Mouse (Mus musculus): Measurements from ENCODE around the gene Snx15. TPM values are rescaled to one million over a fixed set of nuclear protein-coding genes. Genes with fewer than 3 reads are reported as not detected.

Snx15 gene
- polyA plus RNA-seq, 1 experiment = 22.7 TPM

GRCm38 (mm10) chr19:6088841-6089240, 39.3 kb downstream of the Snx15 start:
- peaks cover 63% of the 10 kb centered on the region for H3K36me3 ChIP-seq (ENCODE audit: control insufficient read depth, insufficient read depth)

DNA sequence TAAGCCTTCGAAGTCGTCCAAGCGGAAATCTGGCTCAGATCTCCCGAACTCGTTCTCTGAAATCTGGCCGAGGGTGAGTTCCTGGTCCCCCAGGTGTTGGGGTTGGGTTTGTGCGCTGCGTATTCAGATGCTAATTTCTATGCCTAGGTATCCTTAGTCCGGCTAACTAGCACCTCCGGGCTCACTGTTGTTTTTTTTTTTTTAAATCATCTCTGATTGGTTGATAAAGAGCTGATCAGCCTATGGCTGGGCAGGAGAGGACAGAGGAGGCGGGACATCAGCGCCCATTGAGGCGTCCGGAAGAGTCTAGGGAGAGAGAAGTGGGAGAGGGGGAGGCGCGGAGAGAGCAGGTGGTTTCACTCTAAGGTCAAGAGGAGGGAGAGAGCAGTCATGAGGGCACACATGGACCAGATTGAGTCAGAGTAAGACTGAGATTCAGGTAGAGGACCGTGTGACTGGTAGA, 42.7 kb downstream of the Snx15 start:
- Histone ChIP-seq H3K4me3 (ENCODE audit: insufficient read depth, poor library complexity, severe bottlenecking) (peak overlapping the region; percentile 98), H3K27me3 (ENCODE audit: control insufficient read depth, insufficient read depth, insufficient read length) (no peaks in the 10 kb centered on the region), H3K79me3 (ENCODE audit: low read depth) (peaks cover 37% of the 10 kb centered on the region), H3K79me2 (ENCODE audit: control insufficient read depth, insufficient read depth) (peaks cover 77% of the 10 kb centered on the region), H3ac (ENCODE audit: control insufficient read depth, insufficient read length, low read depth) (peak overlapping the region; percentile 96), H3K36me3 (ENCODE audit: control insufficient read depth, insufficient read depth) (peaks cover 54% of the 10 kb centered on the region)
- no peak for TF ChIP-seq CTCF (IDR thresholded peaks at IDR 0.05; ENCODE audit: control insufficient read depth, insufficient read depth, insufficient read length)
- no peak for TF ChIP-seq USF1 (IDR thresholded peaks at IDR 0.05; ENCODE audit: low read depth)

More at GRCm38 (mm10) chr19:6088841-6089240, 39.3 kb downstream of the Snx15 start:
- no peak overlapping the region for H3K4me3 ChIP-seq (ENCODE audit: insufficient read depth, poor library complexity, severe bottlenecking)
- no peak overlapping the region for H3ac ChIP-seq (ENCODE audit: control insufficient read depth, insufficient read length, low read depth)
- TF ChIP-seq MAX (IDR thresholded peaks at IDR 0.05) (no peak), MYOG (IDR thresholded peaks at IDR 0.05; ENCODE audit: control insufficient read depth, extremely low read depth, insufficient read length) (no peak), CTCF (IDR thresholded peaks at IDR 0.05; ENCODE audit: control insufficient read depth, insufficient read depth, insufficient read length) (no peak), FOSL1 (IDR thresholded peaks at IDR 0.05; ENCODE audit: insufficient read depth, low read length, poor library complexity, severe bottlenecking) (no peak), CEBPB (IDR thresholded peaks at IDR 0.05; ENCODE audit: low read depth) (no peak), MYOD1 (IDR thresholded peaks at IDR 0.05; ENCODE audit: control insufficient read depth, insufficient read length, low read depth) (no peak), USF1 (IDR thresholded peaks at IDR 0.05; ENCODE audit: low read depth) (no peak)
- H3K27me3 ChIP-seq (ENCODE audit: control insufficient read depth, insufficient read depth, insufficient read length) = no peaks in the 10 kb centered on the region
- peaks cover 95% of the 10 kb centered on the region for H3K79me2 ChIP-seq (ENCODE audit: control insufficient read depth, insufficient read depth)
- H3K79me3 ChIP-seq (ENCODE audit: low read depth) = peaks cover 35% of the 10 kb centered on the region

- Histone ChIP-seq H3ac (ENCODE audit: control insufficient read depth, insufficient read length, low read depth) (peak within 1 kb of the TSS; percentile 96), H3K4me3 (ENCODE audit: insufficient read depth, poor library complexity, severe bottlenecking) (peak within 1 kb of the TSS; percentile 98), H3K79me3 (ENCODE audit: low read depth) (peaks cover 36% of the 10 kb centered on the region), H3K79me2 (ENCODE audit: control insufficient read depth, insufficient read depth) (peaks cover 70% of the 10 kb centered on the region), H3K27me3 (ENCODE audit: control insufficient read depth, insufficient read depth, insufficient read length) (no peaks in the 10 kb centered on the region), H3K36me3 (ENCODE audit: control insufficient read depth, insufficient read depth) (peaks cover 49% of the 10 kb centered on the region)
- no peak for TF ChIP-seq FOSL1 (IDR thresholded peaks at IDR 0.05; ENCODE audit: insufficient read depth, low read length, poor library complexity, severe bottlenecking)
- no peak for TF ChIP-seq USF1 (IDR thresholded peaks at IDR 0.05; ENCODE audit: low read depth)
- no peak for TF ChIP-seq MYOD1 (IDR thresholded peaks at IDR 0.05; ENCODE audit: control insufficient read depth, insufficient read length, low read depth)
- no peak for TF ChIP-seq MYOG (IDR thresholded peaks at IDR 0.05; ENCODE audit: control insufficient read depth, extremely low read depth, insufficient read length)
- TF ChIP-seq MAX (IDR thresholded peaks at IDR 0.05) = peak; percentile 60
- no peak for TF ChIP-seq CEBPB (IDR thresholded peaks at IDR 0.05; ENCODE audit: low read depth)
- no peak for TF ChIP-seq CTCF (IDR thresholded peaks at IDR 0.05; ENCODE audit: control insufficient read depth, insufficient read depth, insufficient read length)
Observed at GRCm38 (mm10) chr19:6084478-6085248, 43.4 kb downstream of the Snx15 start, which contains the start of the genes Zfpl1 and Cdca5. Zfpl1 (minus strand) TSS chr19:6084956. Cdca5 (plus strand) TSS chr19:6084983.

DNA sequence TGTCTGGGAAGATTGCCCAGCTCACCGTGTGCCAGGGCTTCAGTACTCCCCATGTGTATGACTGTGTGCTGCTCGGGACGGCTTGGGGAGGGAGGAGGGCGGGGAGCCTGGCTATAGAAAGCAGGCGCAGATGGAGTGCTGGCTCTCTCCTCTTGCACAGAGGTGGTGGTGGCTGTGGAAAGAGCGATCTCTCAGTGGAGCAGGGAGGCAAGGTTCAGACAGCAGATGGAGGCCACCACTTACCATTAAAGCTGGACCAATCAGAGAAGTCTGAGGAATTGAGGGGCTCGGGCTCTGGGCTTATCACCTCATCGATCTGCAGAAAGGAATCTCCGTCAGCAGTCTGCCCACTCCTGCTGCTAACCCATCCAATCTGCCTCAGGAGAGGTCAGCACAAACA, 45.9 kb downstream of the Snx15 start, which contains the start of gene Gm28374:
TSS of gene Gm28374 (minus strand) at position 101 of the 400 bp plus-strand sequence.
- TF ChIP-seq USF1 (IDR thresholded peaks at IDR 0.05; ENCODE audit: low read depth) = no peak
- no peak for TF ChIP-seq MYOD1 (IDR thresholded peaks at IDR 0.05; ENCODE audit: control insufficient read depth, insufficient read length, low read depth)
- TF ChIP-seq MYOG (IDR thresholded peaks at IDR 0.05; ENCODE audit: control insufficient read depth, extremely low read depth, insufficient read length) = no peak
- no peak for TF ChIP-seq FOSL1 (IDR thresholded peaks at IDR 0.05; ENCODE audit: insufficient read depth, low read length, poor library complexity, severe bottlenecking)
- no peak for TF ChIP-seq CTCF (IDR thresholded peaks at IDR 0.05; ENCODE audit: control insufficient read depth, insufficient read depth, insufficient read length)
- no peak for TF ChIP-seq CEBPB (IDR thresholded peaks at IDR 0.05; ENCODE audit: low read depth)
- no peak for TF ChIP-seq MAX (IDR thresholded peaks at IDR 0.05)
- Histone ChIP-seq H3K36me3 (ENCODE audit: control insufficient read depth, insufficient read depth) (peaks cover 30% of the 10 kb centered on the region), H3K79me2 (ENCODE audit: control insufficient read depth, insufficient read depth) (peaks cover 45% of the 10 kb centered on the region), H3K79me3 (ENCODE audit: low read depth) (peaks cover 27% of the 10 kb centered on the region), H3K27me3 (ENCODE audit: control insufficient read depth, insufficient read depth, insufficient read length) (no peaks in the 10 kb centered on the region), H3K4me3 (ENCODE audit: insufficient read depth, poor library complexity, severe bottlenecking) (no peak within 1 kb of the TSS), H3ac (ENCODE audit: control insufficient read depth, insufficient read length, low read depth) (no peak within 1 kb of the TSS)

DNA sequence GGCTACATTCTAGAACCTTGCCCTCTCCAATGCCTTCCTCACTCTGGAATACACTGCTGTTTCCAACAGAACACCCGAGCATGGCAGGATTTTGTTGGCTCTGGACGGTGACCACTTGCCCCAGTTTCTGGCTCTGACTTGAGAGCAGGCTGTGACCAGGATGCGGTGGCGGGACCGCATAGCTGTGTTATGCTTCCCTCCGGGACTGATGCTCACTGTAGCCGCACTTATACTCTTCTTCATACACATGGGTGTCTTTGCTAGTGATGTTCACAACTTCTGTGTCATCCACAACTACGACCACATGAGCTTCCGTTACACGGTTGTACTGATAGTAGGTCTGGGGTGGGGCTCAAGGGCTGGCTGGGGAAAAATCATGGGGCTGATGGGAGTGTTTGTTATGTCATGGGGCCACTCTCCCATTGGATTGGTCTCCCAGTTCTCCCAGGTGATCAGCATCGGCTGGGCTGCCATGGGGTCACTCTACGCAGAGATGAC, 48.1 kb downstream of the Snx15 start, which contains the start of gene Tmem262:
TSS of gene Tmem262 (plus strand) at position 51 of the 498 bp plus-strand sequence.
- Histone ChIP-seq H3K79me3 (ENCODE audit: low read depth) (peaks cover 24% of the 10 kb centered on the region), H3K79me2 (ENCODE audit: control insufficient read depth, insufficient read depth) (peaks cover 41% of the 10 kb centered on the region), H3K36me3 (ENCODE audit: control insufficient read depth, insufficient read depth) (peaks cover 19% of the 10 kb centered on the region), H3K4me3 (ENCODE audit: insufficient read depth, poor library complexity, severe bottlenecking) (no peak within 1 kb of the TSS), H3ac (ENCODE audit: control insufficient read depth, insufficient read length, low read depth) (no peak within 1 kb of the TSS), H3K27me3 (ENCODE audit: control insufficient read depth, insufficient read depth, insufficient read length) (no peaks in the 10 kb centered on the region)
- no peak for TF ChIP-seq MAX (IDR thresholded peaks at IDR 0.05)
- TF ChIP-seq CTCF (IDR thresholded peaks at IDR 0.05; ENCODE audit: control insufficient read depth, insufficient read depth, insufficient read length) = no peak
- no peak for TF ChIP-seq USF1 (IDR thresholded peaks at IDR 0.05; ENCODE audit: low read depth)
- TF ChIP-seq MYOG (IDR thresholded peaks at IDR 0.05; ENCODE audit: control insufficient read depth, extremely low read depth, insufficient read length) = no peak
- TF ChIP-seq CEBPB (IDR thresholded peaks at IDR 0.05; ENCODE audit: low read depth) = no peak
- TF ChIP-seq MYOD1 (IDR thresholded peaks at IDR 0.05; ENCODE audit: control insufficient read depth, insufficient read length, low read depth) = no peak
- no peak for TF ChIP-seq FOSL1 (IDR thresholded peaks at IDR 0.05; ENCODE audit: insufficient read depth, low read length, poor library complexity, severe bottlenecking)
